Mouse (Mus musculus) forelimb bud, embryonic 11.5 days (tissue): ENCODE data around the gene Tap2.
A peak's percentile ranks its signal among the peaks of the same experiment; 100 is the strongest.

Experiments used
- DNase-seq: peaks from one replicate; pipeline ENCODE4 v3.0.0-alpha.2; 2012; ENCODE audit warnings: low read depth, low spot score

Gene Tap2

DNA sequence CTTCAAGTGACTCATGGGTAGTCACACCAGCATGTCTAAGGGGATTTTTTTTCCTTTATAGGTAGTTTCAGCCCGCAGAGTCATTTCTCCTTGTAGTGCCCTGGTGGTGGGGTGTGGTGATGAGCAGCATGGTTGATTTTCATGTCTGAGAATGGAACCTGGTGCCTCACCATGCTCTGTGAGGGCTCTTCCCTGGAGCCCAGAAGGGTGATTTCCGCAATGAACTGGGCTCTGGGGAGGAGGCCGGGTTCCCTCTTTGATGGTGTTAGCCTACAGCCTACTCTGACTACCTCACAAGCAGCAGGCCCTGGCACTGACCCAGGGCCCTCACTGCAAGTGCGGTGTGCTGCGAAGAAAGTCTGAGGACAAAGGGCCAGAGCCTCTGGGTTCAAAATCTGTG lies at the start of gene Tap2:
Gene Tap2 (plus strand): TSS at position 84 of the 400 bp plus-strand sequence.
- no peak for DNase-seq

DNA sequence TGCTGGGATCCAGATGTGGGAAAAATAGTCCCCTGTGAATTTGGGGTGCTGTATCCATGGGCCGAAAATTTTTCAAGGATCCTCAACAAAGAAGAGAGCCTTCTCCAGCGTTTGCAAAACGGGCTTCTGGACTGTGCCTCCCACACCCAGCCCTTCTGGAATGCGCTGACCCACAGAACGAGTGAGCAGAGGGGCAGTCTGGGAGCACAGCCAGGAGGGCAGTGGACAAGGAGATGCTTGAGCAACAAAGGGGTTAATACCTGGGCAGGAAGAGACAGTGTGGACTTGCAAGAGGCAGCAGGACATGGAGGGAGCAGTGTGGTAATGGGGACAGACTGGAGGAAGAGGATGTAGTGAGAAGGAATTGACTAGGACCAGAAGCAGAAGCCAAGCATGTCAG lies 47.8 kb upstream of the Tap2 start:
- no peak for DNase-seq

DNA sequence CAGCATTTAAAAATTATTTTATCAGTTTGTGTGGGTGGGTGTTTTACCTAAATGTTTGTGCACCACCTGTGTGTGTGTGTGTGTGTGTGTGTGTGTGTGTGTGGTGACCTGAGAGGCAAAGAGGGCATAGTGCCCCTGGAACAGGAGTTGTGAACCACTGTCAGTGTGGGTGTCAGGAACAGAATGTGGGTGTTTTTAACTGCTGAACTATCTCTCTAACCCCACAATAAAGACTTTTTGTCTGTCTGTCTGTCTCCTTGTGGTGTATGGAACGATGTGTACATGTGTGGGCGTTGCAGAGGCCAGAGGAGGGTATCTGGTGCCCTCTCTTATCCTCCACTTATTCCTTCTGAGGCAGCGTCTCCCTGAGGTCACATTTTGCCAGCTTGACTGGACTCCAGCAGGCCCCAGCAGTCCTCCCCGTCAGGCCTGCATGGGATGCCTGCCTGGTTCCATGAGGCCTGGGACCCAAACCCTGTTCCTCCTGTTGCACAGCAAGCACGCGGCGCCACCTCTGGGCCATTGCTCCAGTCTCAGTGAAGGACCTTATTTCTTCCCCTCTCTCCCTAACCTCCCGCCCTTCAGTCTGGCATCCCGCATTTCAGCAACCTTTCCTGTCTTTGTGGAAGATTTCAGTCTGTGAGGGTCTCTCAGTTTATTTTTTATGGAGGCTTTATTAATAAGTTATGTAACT lies 39.0 kb upstream of the Tap2 start:
- DNase-seq = no peak

DNA sequence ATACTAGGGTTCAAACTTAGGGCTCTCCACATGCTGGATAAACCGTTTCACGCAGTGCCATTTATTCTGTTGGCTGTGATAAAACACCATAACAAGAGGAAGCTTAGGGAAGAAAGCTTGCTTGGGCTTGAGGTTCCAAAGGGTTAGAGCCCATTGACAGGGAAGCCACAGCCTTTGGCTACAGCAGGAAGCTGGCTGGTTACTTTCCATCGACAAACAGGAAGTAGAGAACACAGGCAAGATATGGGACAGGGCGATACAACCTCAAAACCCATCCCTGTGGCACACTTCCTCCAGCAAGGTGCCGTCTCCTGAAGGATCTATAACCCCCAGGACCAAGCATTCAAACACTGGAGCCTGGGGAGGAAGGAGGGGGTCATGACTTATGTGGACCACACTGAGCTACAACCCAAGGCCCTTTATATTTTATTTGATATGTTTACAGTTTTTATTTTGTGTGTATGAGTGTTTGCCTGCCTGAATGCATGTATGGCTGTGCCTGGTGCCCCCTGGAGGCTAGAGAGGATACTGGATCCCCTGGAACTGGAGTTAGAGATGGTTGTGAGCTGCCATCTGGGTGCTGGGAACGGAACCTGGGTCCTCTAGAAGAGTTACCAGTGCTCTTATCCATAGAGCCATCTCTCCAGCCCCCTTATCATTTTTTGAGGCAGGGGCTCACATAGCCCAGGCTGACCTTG lies 38.1 kb upstream of the Tap2 start:
- no peak for DNase-seq

DNA sequence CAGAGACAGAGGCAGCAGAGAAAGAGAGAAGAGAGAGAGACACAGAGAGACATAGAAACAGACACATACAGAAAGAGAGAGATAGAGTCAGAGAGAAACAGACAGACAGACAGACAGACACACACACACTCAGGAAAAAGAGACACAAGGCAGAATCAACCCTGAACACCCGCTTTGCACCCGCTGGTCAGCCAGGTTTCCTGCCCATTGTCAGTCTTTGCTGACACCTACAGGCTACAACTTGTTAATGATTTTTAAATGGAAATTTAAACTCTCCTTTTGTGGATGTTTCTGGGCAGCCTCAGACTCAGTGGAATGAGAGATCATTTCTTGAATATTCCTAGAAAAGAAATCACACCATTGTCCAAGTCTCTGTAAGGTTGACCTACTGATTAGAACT lies 34.0 kb upstream of the Tap2 start:
- peak; percentile 54 for DNase-seq

DNA sequence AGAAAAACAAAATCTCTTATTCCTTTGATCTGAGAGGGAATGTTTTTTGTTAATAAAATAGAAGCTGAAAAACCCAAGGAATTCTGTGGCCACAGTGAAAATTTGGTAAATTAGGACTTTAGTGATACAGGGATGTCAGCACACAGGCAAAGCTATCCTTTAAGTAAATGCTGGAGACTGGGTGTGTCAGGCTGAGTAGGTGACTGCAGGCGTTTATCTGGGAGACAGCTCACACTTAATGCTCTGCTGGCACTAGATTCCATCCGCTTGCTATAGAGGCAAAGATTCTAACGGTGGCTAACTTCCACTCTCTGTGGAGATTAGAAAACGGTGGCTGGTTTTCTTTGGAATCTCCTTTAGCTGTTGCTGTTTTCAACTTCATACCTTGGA lies 32.8 kb upstream of the Tap2 start:
- DNase-seq = no peak

DNA sequence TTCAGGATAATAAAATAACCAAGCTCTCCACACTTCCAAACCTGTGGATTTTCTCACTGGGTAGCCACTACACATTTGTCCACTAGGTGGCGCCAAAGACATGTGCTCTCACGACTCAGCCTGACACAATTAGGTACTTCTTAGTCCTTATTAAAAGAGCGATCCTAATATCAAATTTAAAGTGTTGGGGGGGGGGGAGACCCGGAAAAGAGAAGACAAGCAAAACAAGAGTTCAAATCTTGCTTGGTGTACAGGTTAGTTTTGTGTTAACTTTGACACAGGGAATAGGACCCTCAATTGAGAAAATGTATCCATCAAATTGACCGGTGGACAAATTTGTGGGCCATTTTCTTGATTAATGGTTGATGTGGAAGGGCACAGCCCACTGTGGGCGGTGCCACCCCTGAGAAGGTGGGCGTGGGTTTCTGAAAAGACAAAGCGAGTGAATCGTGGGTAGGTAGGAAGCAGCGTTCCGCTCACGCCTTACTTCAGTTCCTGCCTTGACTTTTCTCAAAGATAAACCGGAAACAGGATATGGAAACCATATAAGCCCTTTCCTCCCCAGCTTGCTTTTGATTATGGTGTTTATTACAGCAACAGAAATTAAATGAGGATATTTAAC lies 32.3 kb upstream of the Tap2 start:
- DNase-seq = peak; percentile 70

DNA sequence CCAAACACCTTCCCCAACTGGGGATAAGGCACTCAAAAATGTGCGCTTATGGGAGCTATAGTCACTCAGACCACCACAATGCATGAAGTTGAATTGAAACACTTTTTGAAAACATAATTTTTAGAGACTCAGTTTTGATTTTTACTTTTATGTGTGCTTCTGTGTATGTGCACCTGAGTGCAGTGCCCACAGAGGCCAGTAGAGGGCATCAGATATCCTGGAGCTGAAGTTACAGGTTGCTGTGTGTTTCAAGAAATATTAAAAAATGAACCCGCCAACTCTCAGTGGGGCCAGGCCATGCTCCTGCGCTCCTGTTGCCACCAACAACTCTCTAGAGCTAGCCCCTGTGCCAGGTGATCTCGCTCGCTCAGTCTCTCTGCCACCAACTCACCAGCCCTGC lies 30.8 kb upstream of the Tap2 start:
- DNase-seq = no peak

DNA sequence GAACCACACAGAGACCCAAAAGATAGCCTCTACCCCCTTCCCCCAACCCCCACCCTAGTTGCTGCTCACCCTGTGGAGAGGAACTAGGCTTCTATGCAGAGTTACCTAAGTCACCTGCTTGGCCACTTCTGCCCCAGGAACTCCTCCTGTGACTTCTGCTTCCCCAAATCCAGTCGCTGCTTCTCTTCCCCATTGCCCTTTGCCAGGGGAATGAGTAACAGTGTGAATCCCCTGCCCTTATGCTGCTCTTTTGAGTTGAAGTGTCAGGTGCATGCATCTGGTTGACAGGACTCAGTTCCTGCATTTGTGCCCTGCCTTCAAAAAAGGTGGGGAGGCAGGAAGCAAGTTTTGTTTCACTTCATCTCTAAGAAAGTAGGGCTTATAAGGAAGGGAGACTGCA lies 29.3 kb upstream of the Tap2 start:
- DNase-seq = no peak

DNA sequence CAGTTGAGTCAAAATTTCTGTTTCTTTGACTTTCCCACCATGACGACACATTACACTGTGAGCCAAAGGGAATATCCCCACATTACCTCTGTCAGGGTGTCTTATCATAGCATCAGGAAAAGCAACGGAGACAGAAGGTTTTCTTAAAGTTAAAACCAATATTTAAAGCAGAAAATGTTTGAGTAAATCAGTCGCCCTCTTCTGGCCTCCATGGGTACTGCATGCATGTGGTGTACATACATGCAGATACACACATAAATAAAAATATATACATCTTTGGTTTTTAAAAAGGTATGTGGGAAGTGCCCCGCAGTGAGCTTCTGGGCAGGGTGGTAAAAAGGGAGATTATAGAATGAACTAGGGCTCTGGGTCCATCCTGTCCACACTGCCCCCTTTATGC lies 26.1 kb upstream of the Tap2 start:
- no peak for DNase-seq

DNA sequence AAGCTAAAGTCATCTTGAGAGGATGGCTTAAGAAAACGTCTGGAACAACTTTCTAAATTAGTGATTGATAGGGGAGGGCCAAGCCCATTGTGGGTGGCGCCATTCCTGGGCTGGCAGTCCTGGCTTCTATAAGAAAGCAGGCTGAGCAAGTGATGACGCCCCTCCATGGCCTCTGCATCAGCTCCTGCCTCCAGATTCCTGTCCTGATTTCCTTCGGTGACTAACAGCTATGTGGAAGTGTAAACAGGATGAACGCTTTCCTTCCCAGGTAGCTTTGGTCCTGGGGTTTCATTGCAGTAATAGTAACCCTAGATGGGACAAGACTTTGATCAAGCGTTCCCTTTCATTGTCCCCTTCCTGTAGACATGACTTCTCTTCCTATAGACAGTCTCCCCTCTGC lies 24.3 kb upstream of the Tap2 start:
- no peak for DNase-seq

DNA sequence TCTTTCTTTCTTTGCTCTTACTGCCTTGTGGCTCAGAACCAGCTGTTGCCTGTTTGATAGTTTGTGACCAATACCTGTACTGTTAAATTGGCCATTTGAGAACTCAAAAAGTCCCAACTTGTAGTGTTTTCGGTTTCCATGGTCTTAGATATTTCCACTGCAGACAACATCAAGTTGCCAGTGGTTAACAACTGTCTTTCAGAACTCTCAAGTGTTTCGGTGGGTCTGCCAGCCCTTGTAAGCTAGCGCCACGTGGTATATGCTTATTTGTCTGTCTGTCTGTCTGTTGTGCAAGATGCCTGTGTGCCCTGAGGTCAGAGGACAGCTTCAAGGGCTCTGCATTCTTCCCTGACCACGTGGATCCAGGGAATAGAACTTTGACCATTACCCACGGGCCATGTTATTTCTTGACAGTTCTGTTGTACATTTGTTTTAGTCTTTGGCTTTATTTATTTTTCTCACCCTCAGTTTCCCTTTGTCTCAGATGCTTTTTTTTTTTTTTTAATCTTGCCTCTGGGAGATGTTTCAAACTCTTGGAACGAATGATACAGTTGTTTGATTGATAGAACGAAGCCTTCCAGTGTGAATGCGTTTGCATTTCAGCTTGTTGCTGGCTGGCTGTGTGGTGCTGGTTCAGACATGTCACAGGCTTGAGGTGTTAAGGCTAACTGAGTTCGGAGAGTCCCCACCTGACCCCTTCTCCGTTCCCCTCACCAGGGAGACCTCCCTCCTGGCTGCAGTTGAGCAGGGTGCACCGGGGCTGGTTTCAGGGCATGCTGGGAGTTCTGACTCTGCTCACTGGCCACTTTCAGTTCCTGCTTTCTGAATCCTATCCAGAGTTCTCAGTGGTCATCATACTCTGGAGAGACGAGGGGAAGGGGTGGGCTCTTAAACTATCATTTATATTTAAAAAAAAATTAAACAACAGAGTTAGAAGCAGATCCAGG lies 23.1 kb upstream of the Tap2 start:
- no peak for DNase-seq

DNA sequence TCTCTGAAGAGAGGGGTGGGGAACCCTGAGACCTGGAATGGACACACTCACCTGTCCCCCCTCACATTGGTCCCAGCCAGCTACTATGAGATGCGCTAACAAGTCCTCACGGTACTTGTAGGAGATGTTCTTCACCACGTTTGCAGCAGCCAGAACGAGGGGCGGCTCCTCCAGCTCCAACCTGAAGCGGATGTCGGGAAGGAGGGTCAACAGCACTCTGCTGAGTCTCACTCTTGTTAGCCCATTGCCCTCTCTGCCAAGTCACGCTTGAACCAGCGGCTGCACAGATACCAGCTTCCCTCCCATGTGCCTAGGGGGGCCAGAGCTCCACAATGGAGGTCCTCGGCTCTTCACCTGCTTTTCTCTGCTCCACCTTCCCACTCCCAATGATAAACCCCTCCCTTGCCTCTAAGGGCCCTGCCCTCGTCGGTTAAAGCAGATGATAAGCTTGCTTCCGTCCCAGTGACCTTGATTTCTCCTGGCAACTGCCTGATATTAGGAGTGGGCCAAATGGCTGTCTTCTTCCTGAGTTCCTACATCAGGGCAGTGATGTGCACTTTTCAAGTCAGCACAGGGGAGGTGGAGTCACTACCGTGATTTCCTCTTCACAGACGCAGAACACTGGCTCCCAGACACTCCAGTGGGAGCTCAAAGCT lies 19.6 kb upstream of the Tap2 start:
- DNase-seq = no peak

DNA sequence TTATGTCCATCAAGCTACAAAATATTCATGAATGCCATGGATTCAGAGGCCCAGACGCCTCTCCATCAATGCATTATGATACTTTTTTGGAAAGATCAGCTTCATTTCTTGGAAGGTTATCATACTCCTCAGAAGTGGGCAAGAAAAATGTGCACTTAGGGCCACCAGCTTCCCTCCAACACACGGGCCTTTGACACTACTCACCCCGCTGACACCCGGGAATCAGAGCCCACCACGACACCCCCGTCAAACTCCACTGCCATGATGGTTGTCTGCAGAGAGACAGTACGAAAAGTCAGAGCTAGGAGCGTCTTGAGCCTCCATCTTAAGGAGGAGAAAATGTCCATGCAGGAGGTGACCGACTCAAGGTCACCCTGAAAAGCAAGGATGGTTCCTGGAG lies 17.8 kb upstream of the Tap2 start:
- no peak for DNase-seq

DNA sequence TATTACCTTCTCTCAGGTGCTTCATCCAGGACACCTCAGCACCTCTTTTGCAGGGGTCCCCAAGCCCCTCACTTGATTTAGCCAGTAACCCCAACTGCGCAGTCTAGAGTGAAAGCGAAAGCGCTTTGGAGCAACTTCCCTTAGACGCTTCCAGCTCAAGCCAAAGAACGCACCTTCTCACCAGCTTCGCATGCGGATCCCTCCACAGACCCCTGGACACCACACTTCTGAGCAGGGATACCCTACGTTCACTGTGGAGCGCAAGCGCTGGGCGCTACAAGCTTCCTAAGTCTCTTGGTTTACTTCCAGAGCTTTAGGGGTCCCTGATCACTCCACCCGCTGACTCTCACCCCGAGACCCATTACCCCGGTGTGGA lies 16.5 kb upstream of the Tap2 start:
- no peak for DNase-seq

DNA sequence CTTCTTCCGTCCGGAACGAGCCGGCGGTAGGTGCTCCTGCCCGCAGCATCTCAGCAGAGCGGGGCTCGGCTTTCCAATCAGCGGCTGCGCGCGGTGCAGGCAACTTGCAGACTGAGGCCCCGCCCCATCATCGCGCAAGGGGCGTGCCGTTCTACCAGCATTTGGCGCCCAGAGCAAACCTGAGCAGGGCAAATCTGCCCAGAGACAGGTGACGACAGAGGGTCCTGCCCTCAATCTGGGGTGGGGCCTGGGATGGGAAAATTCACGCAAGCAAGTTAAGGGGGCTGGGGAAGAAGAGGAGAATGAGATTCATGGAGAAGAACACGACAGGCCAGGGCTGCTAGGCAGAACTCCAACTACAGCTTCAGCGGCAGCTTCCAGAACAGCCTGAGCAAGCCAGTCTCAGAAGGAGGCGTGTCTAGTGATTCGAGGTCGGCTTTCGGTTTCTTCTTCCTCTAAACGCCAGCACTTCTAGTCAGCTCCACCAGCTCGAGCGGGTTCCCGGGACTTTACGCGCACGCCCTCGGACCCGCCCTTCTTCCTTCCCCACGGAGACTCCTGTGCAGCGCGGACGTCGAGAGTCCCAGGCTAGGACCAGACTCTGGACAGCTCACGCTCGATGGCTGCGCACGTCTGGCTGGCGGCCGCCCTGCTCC lies 15.9 kb upstream of the Tap2 start, which contains the start of the genes Tap1 and Psmb9:
Gene Tap1 (plus strand): TSS at position 293 of the 656 bp plus-strand sequence.
Gene Psmb9 (minus strand): TSS at position 504 of the 656 bp plus-strand sequence.
- peak; percentile 98 for DNase-seq

DNA sequence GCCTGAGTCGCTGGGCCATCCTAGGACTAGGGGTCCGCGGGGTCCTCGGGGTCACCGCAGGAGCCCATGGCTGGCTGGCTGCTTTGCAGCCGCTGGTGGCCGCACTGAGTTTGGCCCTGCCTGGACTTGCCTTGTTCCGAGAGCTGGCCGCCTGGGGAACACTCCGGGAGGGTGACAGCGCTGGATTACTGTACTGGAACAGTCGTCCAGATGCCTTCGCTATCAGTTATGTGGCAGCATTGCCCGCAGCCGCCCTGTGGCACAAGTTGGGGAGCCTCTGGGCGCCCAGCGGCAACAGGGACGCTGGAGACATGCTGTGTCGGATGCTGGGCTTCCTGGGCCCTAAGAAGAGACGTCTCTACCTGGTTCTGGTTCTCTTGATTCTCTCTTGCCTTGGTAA lies 15.3 kb upstream of the Tap2 start:
- no peak for DNase-seq

DNA sequence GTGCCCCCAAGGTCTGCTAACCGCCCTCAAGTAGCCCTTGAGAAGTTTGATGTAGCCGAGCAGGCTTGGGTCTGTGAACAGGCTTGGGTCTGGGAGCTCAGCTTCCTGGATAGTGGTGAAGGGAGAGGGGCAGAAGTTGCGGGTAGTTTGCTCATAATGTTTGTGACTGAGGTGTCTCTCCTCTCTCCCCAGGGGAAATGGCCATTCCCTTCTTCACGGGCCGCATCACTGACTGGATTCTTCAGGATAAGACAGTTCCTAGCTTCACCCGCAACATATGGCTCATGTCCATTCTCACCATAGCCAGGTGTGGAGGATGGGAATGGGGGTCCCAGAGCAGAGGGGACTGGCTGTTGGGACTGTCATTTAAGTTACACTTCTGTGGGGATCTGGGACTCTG lies 14.3 kb upstream of the Tap2 start:
- DNase-seq = no peak

DNA sequence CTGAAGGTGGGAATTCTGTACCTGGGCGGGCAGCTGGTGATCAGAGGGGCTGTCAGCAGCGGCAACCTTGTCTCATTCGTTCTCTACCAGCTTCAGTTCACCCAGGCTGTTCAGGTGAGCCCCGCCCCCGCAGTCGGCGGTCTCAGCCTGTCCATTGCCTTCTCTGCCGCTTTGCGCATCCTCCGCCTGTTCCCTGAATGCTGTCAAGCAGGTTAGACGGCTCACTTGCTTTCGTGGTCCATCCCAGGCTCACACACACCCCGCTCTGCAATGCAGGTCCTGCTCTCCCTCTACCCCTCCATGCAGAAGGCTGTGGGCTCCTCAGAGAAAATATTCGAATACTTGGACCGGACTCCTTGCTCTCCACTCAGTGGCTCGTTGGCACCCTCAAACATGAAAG lies 10.5 kb upstream of the Tap2 start:
- DNase-seq = no peak

DNA sequence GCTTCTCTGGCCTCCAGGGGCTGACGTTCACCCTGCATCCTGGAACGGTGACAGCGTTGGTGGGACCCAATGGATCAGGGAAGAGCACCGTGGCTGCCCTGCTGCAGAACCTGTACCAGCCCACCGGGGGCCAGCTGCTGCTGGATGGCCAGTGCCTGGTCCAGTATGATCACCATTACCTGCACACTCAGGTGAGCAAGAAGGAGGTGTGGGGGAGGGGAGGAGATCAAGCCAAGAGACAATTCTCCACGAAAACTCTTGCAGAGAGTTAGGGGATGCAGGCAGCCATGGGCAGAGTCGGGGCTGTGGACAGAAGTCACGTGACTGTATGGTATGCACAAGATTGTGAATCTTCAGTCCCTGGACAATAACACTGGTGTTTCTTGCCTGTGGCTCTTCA lies 9.9 kb upstream of the Tap2 start:
- no peak for DNase-seq

DNA sequence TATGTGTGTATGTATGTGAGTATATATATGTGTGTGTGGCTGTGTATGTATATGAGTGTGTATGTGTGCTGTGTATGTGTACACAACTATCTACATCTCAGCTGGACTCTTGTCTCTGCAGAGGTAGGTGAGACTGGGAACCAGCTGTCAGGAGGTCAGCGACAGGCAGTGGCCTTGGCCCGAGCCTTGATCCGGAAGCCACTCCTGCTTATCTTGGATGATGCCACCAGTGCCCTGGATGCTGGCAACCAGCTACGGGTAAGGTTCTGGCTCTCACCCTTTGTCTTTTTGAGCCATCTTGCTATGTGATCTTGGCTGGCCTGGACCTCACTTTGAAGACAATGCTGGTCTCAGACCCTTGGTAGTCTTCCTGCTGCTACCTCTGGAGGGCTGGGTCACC lies 8.6 kb upstream of the Tap2 start:
- no peak for DNase-seq
